Mouse (Mus musculus) hindbrain, embryonic 14.5 days (tissue): ENCODE data around the gene Fra10ac1. TPM values are rescaled to one million over a fixed set of nuclear protein-coding genes. Genes with fewer than 3 reads are reported as not detected.

Source experiments
- ATAC-seq: fragments of 200-750 bp; cut with Nextera tagmentation; 2 replicates; pipeline ENCODE4 v1.8.0; 2017; ENCODE audit warnings: moderate number of reproducible peaks, mild to moderate bottlenecking, moderate TSS enrichment, moderate library complexity; ENCODE audit not compliant: low FRiP score
- DNase-seq: peaks from one replicate; pipeline ENCODE4 v3.0.0-alpha.2; 2015; ENCODE audit warnings: low spot score
- H3K27ac ChIP-seq: fragments of 300-500 bp; sonication (generic); 2 replicates; pipeline ENCODE4 v1.5.1; 2014; ENCODE audit warnings: mild to moderate bottlenecking, moderate library complexity
- H3K27me3 ChIP-seq: fragments of 300-500 bp; sonication (generic); 2 replicates; pipeline ENCODE4 v1.6.1; 2014; ENCODE audit warnings: mild to moderate bottlenecking, low read length, mixed read lengths; ENCODE audit not compliant: control insufficient read depth, insufficient read depth
- H3K36me3 ChIP-seq: fragments of 300-500 bp; sonication (generic); replicated peaks from 2 replicates; pipeline ENCODE4 v1.6.1; 2014; ENCODE audit not compliant: control insufficient read depth, insufficient read depth
- H3K4me1 ChIP-seq: fragments of 300-500 bp; sonication (generic); replicated peaks from 2 replicates; pipeline ENCODE4 v1.6.1; 2014; ENCODE audit warnings: antibody characterized with exemption, low read length, mixed read lengths; ENCODE audit not compliant: control insufficient read depth, insufficient read depth
- H3K4me2 ChIP-seq: fragments of 300-500 bp; sonication (generic); replicated peaks from 2 replicates; pipeline ENCODE4 v1.6.1; 2014; ENCODE audit warnings: mild to moderate bottlenecking, moderate library complexity
- H3K4me3 ChIP-seq: fragments of 300-500 bp; sonication (generic); replicated peaks from 2 replicates; pipeline ENCODE4 v1.5.1; 2014; ENCODE audit warnings: mild to moderate bottlenecking, low read length
- H3K9ac ChIP-seq: fragments of 300-500 bp; sonication (generic); 2 replicates; pipeline ENCODE4 v1.6.1; 2014
- H3K9me3 ChIP-seq: fragments of 300-500 bp; sonication (generic); 2 replicates; pipeline ENCODE4 v1.6.1; 2016; ENCODE audit warnings: low read length; ENCODE audit not compliant: control insufficient read depth
- WGBS: fragments of 180-500 bp; shearing (Covaris S2); extraction: QIAGEN DNeasy Blood & Tissue Kit; methylation state at CpG from one replicate; pipeline ENCODE4 v1.1.7; 2014; 5-methylcytosine and 5-hydroxymethylcytosine counted together
- polyA plus RNA-seq: library from polyadenylated mRNA; unstranded; fragments of >200 nt; fragmentation: Nextera tagmentation; extraction: Ambion mirVana; gene quantifications from 2 replicates; pipeline ENCODE4 v1.2.1, GENCODE M21; 2014

Fra10ac1 gene
- polyA plus RNA-seq, 1 experiment from 2014 or later = 33.5 TPM

DNA sequence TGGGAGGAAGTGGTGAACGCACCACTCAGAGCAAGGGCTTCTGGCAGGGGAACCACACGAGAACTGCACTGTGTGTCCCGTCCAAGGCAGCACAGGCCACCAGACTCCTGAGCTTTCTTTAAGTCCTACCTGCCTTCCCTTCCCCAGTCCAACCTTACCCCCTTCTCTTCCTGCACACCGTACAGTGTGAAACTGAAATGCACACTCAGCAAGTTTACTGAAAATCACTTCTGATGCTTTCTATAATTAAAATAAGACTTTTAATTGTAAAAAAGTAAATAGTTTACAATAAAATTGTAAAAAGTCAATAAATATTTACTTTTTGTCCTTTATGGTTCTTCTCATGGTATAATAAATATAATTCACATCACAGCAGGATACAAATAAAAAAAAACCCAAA is 28.7 kb downstream of the Fra10ac1 start:
- Histone ChIP-seq H3K4me1 (no peaks in the 10 kb centered on the region), H3K9me3 (no peaks in the 10 kb centered on the region), H3K36me3 (peaks cover 13% of the 10 kb centered on the region), H3K27me3 (no peaks in the 10 kb centered on the region), H3K27ac (no peak overlapping the region), H3K4me3 (no peak overlapping the region), H3K4me2 (no peak overlapping the region), H3K9ac (no peak overlapping the region)
- no peak for DNase-seq
- WGBS = 95% methylated on average over 4 of the region's 4 CpGs
- no peak for ATAC-seq

DNA sequence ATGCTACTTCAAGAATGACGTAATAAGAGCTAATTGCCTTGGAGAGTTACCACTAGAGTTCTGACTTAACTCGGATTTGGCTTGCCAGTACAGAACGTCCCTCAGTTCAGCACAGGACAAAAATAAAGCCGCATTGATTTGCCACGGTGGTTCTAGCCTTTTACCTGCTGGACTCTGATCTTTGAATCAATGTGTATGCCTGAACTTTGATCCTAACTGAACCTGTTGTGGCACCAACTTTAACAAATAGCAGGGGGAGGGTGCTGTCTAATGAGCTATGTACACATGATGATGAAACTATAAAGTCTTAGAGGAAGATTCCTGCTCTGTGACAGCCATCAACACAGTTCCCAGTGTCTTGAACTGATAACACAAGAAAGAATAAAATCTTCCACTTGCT is 32.5 kb downstream of the Fra10ac1 start:
- no peak overlapping the region for H3K4me2 ChIP-seq
- H3K27me3 ChIP-seq = no peaks in the 10 kb centered on the region
- H3K4me3 ChIP-seq = no peak overlapping the region
- no peak for DNase-seq
- no peak for ATAC-seq
- H3K9me3 ChIP-seq = no peaks in the 10 kb centered on the region
- WGBS = 88% methylated on average over 5 of the region's 5 CpGs
- H3K36me3 ChIP-seq = peaks cover 28% of the 10 kb centered on the region
- no peak overlapping the region for H3K9ac ChIP-seq
- no peaks in the 10 kb centered on the region for H3K4me1 ChIP-seq
- H3K27ac ChIP-seq = no peak overlapping the region

DNA sequence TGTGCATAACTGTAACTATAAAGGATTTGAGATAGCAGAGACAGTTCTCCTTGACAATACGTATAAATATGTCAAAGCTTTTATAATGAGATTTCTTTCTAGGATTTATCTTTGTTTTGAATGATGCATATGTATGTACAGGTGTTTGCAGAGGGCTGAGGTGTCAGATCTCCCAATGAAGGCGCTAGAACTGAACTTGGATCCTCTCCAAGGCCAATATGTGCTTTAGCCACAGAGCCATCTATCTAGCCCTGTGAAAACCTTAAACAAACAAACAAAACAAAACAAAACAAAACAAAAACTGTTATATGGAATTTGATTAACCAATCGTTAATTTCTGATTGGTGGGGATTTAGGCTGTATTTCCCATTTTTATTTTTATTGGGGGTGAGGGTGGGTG is 33.4 kb downstream of the Fra10ac1 start:
- no peak for DNase-seq
- H3K27me3 ChIP-seq = no peaks in the 10 kb centered on the region
- H3K27ac ChIP-seq = no peak overlapping the region
- H3K9ac ChIP-seq = no peak overlapping the region
- ATAC-seq = no peak
- peaks cover 28% of the 10 kb centered on the region for H3K36me3 ChIP-seq
- H3K4me1 ChIP-seq = no peaks in the 10 kb centered on the region
- H3K9me3 ChIP-seq = no peaks in the 10 kb centered on the region
- no peak overlapping the region for H3K4me2 ChIP-seq
- H3K4me3 ChIP-seq = no peak overlapping the region
- WGBS = 88% methylated on average over 3 of the region's 3 CpGs

DNA sequence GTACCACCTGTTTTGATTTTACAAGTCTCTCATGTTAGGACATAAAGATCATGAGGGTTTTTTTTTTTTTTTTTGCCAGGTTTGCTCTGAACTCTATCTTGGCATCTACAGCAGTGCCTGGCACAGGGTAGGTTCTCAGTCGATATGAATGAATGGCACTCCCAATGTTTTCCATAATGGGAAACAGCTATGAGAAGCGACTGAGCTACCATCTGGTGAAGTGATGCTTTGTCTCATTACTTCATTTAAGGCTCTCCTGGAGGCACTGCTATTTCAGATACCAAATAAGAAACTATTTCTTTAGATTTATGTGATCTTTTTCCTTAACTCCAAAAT is 36.6 kb downstream of the Fra10ac1 start:
- H3K9me3 ChIP-seq = no peaks in the 10 kb centered on the region
- no peak overlapping the region for H3K4me2 ChIP-seq
- H3K4me3 ChIP-seq = no peak overlapping the region
- no peaks in the 10 kb centered on the region for H3K4me1 ChIP-seq
- H3K27me3 ChIP-seq = no peaks in the 10 kb centered on the region
- no peak for ATAC-seq
- H3K27ac ChIP-seq = no peak overlapping the region
- peaks cover 22% of the 10 kb centered on the region for H3K36me3 ChIP-seq
- 80% methylated on average over 2 of the region's 2 CpGs for WGBS
- no peak overlapping the region for H3K9ac ChIP-seq
- DNase-seq = no peak

DNA sequence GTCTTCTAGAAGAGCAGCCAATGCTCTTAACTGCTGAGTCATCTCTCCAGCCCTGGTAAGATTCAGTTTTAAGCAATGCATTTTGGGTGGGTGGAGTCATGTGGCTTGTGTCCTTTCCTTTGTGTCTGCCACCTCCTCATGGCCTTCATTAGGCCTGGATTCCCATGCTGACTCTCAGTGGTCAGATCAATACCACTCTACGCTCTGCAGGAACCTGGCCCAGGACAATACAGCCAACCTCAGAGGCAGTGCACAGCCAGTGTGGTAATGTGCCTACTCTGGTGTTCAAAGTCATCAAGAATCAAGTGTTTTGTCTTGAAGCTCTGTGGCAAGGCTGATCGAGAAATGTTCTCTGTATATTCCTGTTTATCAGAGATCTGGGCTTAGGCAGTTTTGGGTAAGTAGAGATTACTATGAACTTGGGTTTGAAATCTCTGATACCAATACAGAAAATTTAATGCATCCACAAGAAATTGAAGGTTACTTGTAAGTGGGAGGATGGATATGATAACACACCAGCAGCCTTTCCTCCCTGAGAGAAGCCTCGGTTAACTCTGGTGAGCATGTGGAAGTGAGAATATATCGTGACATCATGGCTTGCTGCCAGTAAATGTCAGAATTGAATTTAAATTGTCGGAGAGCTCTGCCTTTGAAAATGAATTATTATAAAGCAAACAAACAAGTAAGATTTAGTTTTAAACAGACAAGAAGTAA is 37.2 kb downstream of the Fra10ac1 start:
- no peak for DNase-seq
- Histone ChIP-seq H3K4me3 (no peak overlapping the region), H3K9ac (no peak overlapping the region), H3K36me3 (peaks cover 22% of the 10 kb centered on the region), H3K4me2 (no peak overlapping the region), H3K27me3 (no peaks in the 10 kb centered on the region), H3K27ac (no peak overlapping the region), H3K9me3 (no peaks in the 10 kb centered on the region), H3K4me1 (no peaks in the 10 kb centered on the region)
- no peak for ATAC-seq
- WGBS = 93% methylated on average over 5 of the region's 5 CpGs

DNA sequence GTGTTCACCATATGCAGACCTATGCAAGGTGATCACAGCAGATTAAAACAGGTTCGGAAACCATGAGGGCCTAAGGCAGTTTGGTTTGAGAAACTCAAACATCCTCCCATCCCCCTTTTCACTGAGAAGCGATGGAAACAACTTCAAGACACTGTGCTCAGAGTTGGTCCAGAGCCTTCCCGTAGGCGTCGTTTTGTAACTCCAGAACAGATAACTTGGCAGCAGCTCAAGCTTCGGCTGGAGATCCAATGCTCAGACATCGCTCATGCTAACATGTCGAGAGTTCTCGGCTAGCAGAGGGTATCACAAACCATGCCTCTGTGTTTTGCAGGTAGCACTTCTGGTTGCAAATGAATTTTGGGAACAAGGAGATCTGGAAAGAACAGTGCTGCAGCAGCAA is 44.3 kb downstream of the Fra10ac1 start:
- DNase-seq (no peak), ATAC-seq (no peak)
- H3K27me3 ChIP-seq = no peaks in the 10 kb centered on the region
- H3K27ac ChIP-seq = no peak overlapping the region
- H3K9ac ChIP-seq = no peak overlapping the region
- WGBS = 92% methylated on average over 9 of the region's 9 CpGs
- no peak overlapping the region for H3K4me2 ChIP-seq
- no peak overlapping the region for H3K4me3 ChIP-seq
- no peaks in the 10 kb centered on the region for H3K9me3 ChIP-seq
- H3K36me3 ChIP-seq = no peaks in the 10 kb centered on the region
- no peaks in the 10 kb centered on the region for H3K4me1 ChIP-seq

DNA sequence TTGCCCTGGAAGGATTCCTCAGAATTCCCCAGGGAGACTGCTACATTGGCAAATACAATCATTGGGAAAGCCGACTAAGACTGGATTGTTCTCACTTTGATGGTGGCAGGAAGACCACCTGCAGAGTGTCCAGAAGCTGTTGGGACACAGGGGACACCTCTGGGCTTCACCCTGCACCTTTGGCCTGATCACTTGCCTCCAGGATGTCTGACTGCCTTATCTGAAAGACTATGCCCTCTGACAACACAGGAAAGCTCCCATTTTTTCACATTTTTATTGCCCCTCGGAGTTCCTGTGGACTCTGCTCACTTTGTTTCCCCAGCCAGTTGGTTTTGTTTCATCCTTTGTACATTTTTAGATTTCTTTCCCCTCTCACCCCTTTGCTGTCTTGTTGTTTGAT is 59.3 kb downstream of the Fra10ac1 start:
- no peak for DNase-seq
- Histone ChIP-seq H3K36me3 (no peaks in the 10 kb centered on the region), H3K4me1 (no peaks in the 10 kb centered on the region), H3K27ac (no peak overlapping the region), H3K9ac (no peak overlapping the region), H3K4me3 (no peak overlapping the region), H3K4me2 (no peak overlapping the region), H3K27me3 (no peaks in the 10 kb centered on the region), H3K9me3 (0 out of 2 replicates have a peak, but pooled peaks cover 3% of the 10 kb centered on the region)
- whole genome bisulfite sequencing = 67% methylated on average over 2 of the region's 2 CpGs
- ATAC-seq = no peak

DNA sequence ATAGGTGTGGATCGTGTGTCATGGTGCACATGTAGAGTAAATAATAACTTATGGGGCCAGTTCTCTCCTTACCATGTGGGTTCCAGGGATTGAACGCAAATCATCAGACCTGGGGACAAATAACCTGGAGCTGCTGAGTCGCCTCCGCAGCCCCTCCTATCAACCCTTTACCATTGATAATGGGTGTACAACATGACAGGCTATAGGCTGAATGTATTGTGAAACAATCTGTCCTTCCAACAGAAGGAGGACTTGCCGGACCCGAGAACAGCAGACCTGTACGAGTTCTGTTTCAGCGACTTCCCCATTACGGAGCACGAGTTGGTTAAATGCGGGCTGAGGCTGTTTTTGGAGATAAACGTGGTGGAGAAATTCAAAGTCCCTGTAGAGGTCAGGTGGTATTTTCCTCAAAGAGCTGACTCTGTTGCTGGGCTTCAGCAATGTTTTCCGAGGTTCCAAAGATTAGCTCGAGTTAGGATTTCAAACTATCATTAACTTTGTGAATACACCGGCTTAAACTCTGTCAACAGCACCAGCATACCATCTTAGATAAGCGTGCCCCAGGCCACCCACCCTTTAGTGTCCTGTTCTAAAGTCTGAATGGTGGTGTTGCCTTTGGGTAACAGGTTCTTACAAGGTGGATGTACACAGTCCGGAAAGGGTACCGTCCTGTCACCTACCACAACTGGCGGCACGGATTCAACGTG is 62.2 kb downstream of the Fra10ac1 start:
- ATAC-seq (no peak), DNase-seq (no peak)
- Histone ChIP-seq H3K27me3 (no peaks in the 10 kb centered on the region), H3K4me1 (no peaks in the 10 kb centered on the region), H3K9ac (no peak overlapping the region), H3K27ac (no peak overlapping the region), H3K4me3 (no peak overlapping the region), H3K4me2 (no peak overlapping the region), H3K36me3 (no peaks in the 10 kb centered on the region), H3K9me3 (no peaks in the 10 kb centered on the region)
- WGBS = 94% methylated on average over 21 of the region's 21 CpGs

DNA sequence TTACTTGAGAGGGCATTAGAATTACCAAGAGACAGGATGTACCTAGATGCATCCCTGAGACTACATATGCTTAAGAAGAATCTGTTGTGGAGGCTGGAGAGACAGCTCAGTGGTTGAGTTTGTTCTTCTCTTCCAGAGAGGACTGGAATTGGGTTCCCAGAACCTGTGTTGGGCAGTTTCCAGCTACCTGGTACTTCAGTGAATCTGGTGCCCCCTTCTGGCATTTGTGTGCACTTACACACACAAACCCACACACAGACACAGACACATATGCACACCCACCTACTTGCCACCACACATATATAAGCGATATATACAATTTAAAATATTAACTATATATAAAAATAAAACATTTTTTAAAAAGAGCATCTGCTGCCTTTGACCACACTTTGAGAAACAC is 67.7 kb downstream of the Fra10ac1 start:
- H3K9me3 ChIP-seq = no peaks in the 10 kb centered on the region
- no peak for ATAC-seq
- no peak overlapping the region for H3K4me2 ChIP-seq
- H3K9ac ChIP-seq = no peak overlapping the region
- H3K36me3 ChIP-seq = no peaks in the 10 kb centered on the region
- H3K4me1 ChIP-seq = no peaks in the 10 kb centered on the region
- 100% methylated on average over 1 of the region's 1 CpGs for WGBS
- no peaks in the 10 kb centered on the region for H3K27me3 ChIP-seq
- DNase-seq = no peak
- H3K27ac ChIP-seq = no peak overlapping the region
- H3K4me3 ChIP-seq = no peak overlapping the region
